Comparison of ENCODE assay signal across 22 mouse cellular contexts in genomic region chr7:99122651-99123050, GRCm38 (mm10). TPM values are rescaled to one million over a fixed set of nuclear protein-coding genes. Genes with fewer than 3 reads are reported as not detected.
DNase-seq lines count a peak whose midpoint lies in the region; ATAC-seq and TF ChIP-seq lines count a peak whose summit lies in the region.
"Had no signal": no experiment of that assay in that cellular context is flagged by ENCODE, and none has a peak within 500 bp of the region (broad histone marks: within the 10 kb centered on the region; RNA-seq: fewer than 3 reads in every experiment).

No protein-coding gene starts in this region.

- H3K9me3 ChIP-seq in heart, embryonic 13.5 days = peaks cover 9% of the 10 kb centered on the region; the same call in 1 of the 2 replicates
- H3K9me3 ChIP-seq: limb, embryonic 10.5 days; lung, embryonic 15.5 days; midbrain, embryonic 13.5 days had no signal

- WGBS in heart, embryonic 13.5 days = 65% methylated on average over 5 of the region's 5 CpGs
- WGBS in kidney, adult 2 months = 41% methylated on average over 5 of the region's 5 CpGs
- WGBS in thymus, adult 2 months = 52% methylated on average over 5 of the region's 5 CpGs

- H3K4me1 ChIP-seq in heart, embryonic 13.5 days = peaks cover 59% of the 10 kb centered on the region
- peaks cover 18% of the 10 kb centered on the region for H3K4me1 ChIP-seq in kidney, adult 2 months (ENCODE audit: control insufficient read depth, insufficient read depth, low read length)
- peaks cover 46% of the 10 kb centered on the region for H3K4me1 ChIP-seq in thymus, adult 2 months (replicated peaks; ENCODE audit: control insufficient read depth, insufficient read depth, low read length)

- no peak for TF ChIP-seq CTCF in kidney, adult 2 months (conservative IDR thresholded peaks at IDR 0.05; ENCODE audit: insufficient read depth, insufficient read length, low read depth, low read length)
- no peak for TF ChIP-seq CTCF in thymus, adult 2 months (IDR thresholded peaks at IDR 0.05; ENCODE audit: borderline replicate concordance, control insufficient read depth, extremely low read depth, insufficient read depth, low read length, poor library complexity)

- no peak overlapping the region for H3K4me2 ChIP-seq in heart, embryonic 13.5 days
- H3K4me2 ChIP-seq: hindbrain, embryonic 14.5 days; liver, embryonic 13.5 days; lung, embryonic 15.5 days; midbrain, embryonic 13.5 days had no signal

- H3K27ac ChIP-seq in heart, embryonic 13.5 days (replicated peaks) = no peak overlapping the region
- H3K27ac ChIP-seq in kidney, adult 2 months (ENCODE audit: insufficient read depth, low read depth, low read length) = 0 out of 2 replicates have a peak overlapping the region, but pooled peaks have one; percentile 5
- H3K27ac ChIP-seq in thymus, adult 2 months (ENCODE audit: control insufficient read depth, insufficient read depth, low read length) = peak overlapping the region; percentile 62; the same call in 1 of the 2 replicates
- H3K27ac ChIP-seq: forebrain, embryonic 10.5 days; hindbrain, embryonic 14.5 days; limb, embryonic 10.5 days; liver, embryonic 13.5 days; lung, embryonic 15.5 days; midbrain, embryonic 13.5 days had no signal

- TF ChIP-seq POLR2A in kidney, adult 2 months (IDR thresholded peaks at IDR 0.05; ENCODE audit: low read depth, low read length) = no peak
- TF ChIP-seq POLR2A in thymus, adult 2 months (IDR thresholded peaks at IDR 0.05; ENCODE audit: control insufficient read depth, extremely low read depth, insufficient read depth, low read length, poor library complexity) = no peak

- no peak for ATAC-seq in heart, embryonic 13.5 days (ENCODE audit: extremely low read depth, insufficient number of reproducible peaks, low FRiP score, low TSS enrichment)
- ATAC-seq: forebrain, embryonic 16.5 days; inflammation-experienced regulatory T-cells, adult 6 months; midbrain, embryonic 13.5 days had no signal

- peaks cover 18% of the 10 kb centered on the region for H3K36me3 ChIP-seq in heart, embryonic 13.5 days
- no peaks in the 10 kb centered on the region for H3K36me3 ChIP-seq in kidney, adult 2 months (ENCODE audit: control insufficient read depth, insufficient read depth, low read length)
- no peaks in the 10 kb centered on the region for H3K36me3 ChIP-seq in thymus, adult 2 months (ENCODE audit: control insufficient read depth, insufficient read depth, low read length)
- H3K36me3 ChIP-seq: lung, embryonic 15.5 days; midbrain, embryonic 13.5 days had no signal

- H3K9ac ChIP-seq in heart, embryonic 13.5 days = 0 out of 2 replicates have a peak overlapping the region, but pooled peaks have one; percentile 12
- H3K9ac ChIP-seq: hindbrain, embryonic 14.5 days; liver, embryonic 13.5 days; lung, embryonic 15.5 days; midbrain, embryonic 13.5 days had no signal

- DNase-seq in heart, adult 18-20 months = no peak
- DNase-seq in kidney, adult 2 months = peak; percentile 59
- DNase-seq in kidney, postnatal 14 days = no peak
- no peak for DNase-seq in thymus, adult 2 months
- no peak for DNase-seq in thymus, postnatal 14 days
- no peak for DNase-seq in layer of hippocampus, postnatal 14 days (ENCODE audit: low spot score in 2 of 2)
- DNase-seq: adrenal gland, adult 2 months; cerebellum, adult 11-12 months; cerebellum, postnatal 10 days; gastrocnemius, postnatal 10 days; layer of hippocampus, adult 9-11 months; liver, embryonic 13.5 days; lung, postnatal 36 days had no signal

- H3K27me3 ChIP-seq in heart, embryonic 13.5 days (replicated peaks) = no peaks in the 10 kb centered on the region
- no peaks in the 10 kb centered on the region for H3K27me3 ChIP-seq in kidney, adult 2 months (replicated peaks; ENCODE audit: control insufficient read depth, insufficient read depth, low read length)
- H3K27me3 ChIP-seq in thymus, adult 2 months (ENCODE audit: control insufficient read depth, insufficient read depth, low read length) = no peaks in the 10 kb centered on the region
- H3K27me3 ChIP-seq: liver, embryonic 13.5 days; lung, embryonic 15.5 days; megakaryocyte, embryonic 14.5 days; midbrain, embryonic 13.5 days had no signal

- no peak overlapping the region for H3K4me3 ChIP-seq in heart, embryonic 13.5 days
- no peak overlapping the region for H3K4me3 ChIP-seq in kidney, adult 2 months (ENCODE audit: insufficient read depth, low read depth, low read length)
- no peak overlapping the region for H3K4me3 ChIP-seq in thymus, adult 2 months (ENCODE audit: control insufficient read depth, insufficient read depth, low read length)
- H3K4me3 ChIP-seq: forebrain, embryonic 10.5 days; limb, embryonic 10.5 days; liver, embryonic 13.5 days; lung, embryonic 15.5 days; megakaryocyte, embryonic 14.5 days; midbrain, embryonic 13.5 days had no signal

RNA-seq across cellular contexts. Expression of gene Uvrag, which starts 18.3 kb away (rescaled TPM):
- 14.8 and 15.5 TPM in 2 replicates for polyA plus RNA-seq in heart, embryonic 13.5 days (2015; fragmentation: Nextera tagmentation; extraction: Ambion mirVana)
- total RNA-seq in heart, adult 18-20 months (2021) = 10 to 100 TPM; 17.4 to 19.9 TPM
- 8.0 and 17.0 TPM in 2 replicates for polyA plus RNA-seq in kidney, adult 2 months (2012; rRNA removed)
- polyA plus RNA-seq in thymus, adult 2 months (2012; rRNA removed) = 74.6 and 144 TPM in 2 replicates
- total RNA-seq in layer of hippocampus, postnatal 14 days (2021) = 10 to 100 TPM; 44.6 to 45.8 TPM

RNA-seq across cellular contexts. Expression of gene Dgat2, which starts 59.9 kb away (rescaled TPM):
- polyA plus RNA-seq in heart, embryonic 13.5 days (2015; fragmentation: Nextera tagmentation; extraction: Ambion mirVana) = 10.6 and 13.0 TPM in 2 replicates
- total RNA-seq in heart, adult 18-20 months (2021) = 100 to 1,000 TPM; 343 to 377 TPM
- polyA plus RNA-seq in kidney, adult 2 months (2012; rRNA removed) = 286 and 363 TPM in 2 replicates
- 122 and 130 TPM in 2 replicates for polyA plus RNA-seq in thymus, adult 2 months (2012; rRNA removed)
- 10 to 100 TPM; 94.7 to 96.3 TPM for total RNA-seq in layer of hippocampus, postnatal 14 days (2021)
